Mouse (Mus musculus) thymus, postnatal 4 days (tissue): ENCODE measurements around the gene Kcna2.
A peak's percentile ranks its signal among the peaks of the same experiment; 100 is the strongest.

ENCODE experiments used
- DNase-seq: peaks from one replicate; pipeline ENCODE4 v3.0.0; 2021

Gene Kcna2

DNA sequence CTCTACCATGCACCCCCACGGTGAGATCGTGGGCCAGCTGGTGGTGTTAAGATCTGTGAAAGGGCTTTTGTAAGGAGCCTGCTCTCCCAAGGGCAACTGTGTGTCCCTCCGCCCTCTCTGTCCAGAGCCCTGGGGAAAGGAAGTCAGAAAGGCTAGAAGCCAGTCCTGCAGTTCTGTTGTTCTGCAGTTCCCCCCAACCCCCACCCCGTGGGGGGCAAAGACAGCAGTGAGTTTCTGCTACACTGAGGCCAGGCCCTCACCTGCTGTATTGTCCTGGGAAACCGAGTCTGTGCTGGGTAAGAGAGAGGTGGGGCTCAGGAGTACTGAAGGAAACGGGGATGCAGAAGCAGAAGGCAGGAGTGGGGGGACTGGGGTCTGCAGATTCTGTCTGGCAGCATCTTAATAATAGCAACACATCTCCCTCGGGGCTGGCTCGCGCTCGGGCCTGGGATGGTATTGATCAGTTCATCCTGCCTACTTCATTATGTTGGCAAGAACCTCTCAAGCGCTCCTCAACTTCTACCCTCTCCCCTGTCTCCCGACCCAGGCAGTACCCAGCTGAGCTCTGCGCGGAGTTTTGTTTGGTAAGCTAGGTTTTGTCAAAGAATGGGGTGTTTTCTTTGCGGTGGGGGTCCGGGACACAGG lies at the start of gene Kcna2:
Gene Kcna2, plus strand, starts transcription at position 336 of the 645 bp plus-strand sequence.
- peak; percentile 51 for DNase-seq

DNA sequence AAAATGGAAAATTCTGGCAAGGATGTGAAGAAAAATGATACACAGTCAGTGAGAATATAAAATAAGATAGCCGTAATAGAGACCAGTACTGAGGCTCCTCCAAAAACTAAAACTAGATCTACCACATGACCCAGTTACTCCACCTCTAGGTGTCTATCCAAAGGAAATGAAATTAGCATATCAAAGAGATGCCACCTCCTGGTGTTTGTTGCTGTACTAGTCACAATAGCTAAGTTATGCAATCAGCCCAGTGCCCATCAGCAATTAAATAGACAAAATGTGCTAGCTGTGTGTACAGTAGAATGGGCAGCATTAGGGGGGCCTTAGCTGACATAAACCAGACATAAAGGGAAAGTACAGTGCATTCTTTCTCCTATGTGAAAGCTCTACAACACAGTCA lies 39.5 kb upstream of the Kcna2 start:
- no peak for DNase-seq

DNA sequence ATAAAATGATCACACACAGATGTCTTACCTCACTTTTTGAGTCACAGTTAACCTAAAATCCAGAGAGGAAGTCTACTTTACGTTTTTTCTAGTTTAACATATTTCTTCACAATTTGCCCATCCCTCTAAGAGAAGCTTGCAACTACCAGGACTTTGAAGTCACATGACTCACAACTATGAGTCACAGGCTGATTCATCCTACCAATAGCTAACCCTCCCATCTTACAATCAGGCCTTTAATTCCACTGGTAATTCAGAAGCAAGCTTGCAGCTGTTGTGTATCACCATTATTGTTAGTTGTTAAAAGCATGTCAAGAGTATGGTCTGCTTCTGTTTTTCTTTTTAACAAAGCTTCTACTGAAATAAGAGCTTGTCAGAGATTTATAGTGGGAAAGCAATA lies 38.2 kb upstream of the Kcna2 start:
- no peak for DNase-seq

DNA sequence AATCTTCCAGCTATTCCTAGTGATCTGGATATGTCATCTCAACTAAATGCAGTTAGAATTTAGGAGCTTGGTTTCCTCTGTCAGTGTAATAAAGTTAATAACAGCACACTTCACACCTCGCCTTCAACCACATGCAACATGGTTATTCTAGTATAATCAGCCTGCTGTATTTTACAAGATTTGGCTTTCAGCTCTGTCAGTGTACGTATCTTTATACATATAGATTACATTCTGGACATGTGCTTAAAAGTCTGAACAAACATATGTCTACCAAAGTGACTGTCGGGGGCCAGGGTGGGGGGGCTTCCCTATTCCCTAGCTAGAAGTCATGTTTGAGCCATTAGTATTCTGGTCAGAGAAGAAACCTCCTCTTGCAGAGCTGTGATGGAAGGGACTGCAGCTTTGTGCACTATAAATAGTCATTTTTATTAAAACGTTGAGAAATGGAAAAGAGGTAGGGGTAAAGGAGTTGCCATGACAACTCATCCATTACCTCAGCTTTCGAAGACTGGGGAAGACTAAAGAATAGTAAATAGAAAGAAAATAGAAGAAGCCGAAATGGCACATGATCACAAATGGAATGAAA lies 35.3 kb upstream of the Kcna2 start:
- DNase-seq, result no peak

DNA sequence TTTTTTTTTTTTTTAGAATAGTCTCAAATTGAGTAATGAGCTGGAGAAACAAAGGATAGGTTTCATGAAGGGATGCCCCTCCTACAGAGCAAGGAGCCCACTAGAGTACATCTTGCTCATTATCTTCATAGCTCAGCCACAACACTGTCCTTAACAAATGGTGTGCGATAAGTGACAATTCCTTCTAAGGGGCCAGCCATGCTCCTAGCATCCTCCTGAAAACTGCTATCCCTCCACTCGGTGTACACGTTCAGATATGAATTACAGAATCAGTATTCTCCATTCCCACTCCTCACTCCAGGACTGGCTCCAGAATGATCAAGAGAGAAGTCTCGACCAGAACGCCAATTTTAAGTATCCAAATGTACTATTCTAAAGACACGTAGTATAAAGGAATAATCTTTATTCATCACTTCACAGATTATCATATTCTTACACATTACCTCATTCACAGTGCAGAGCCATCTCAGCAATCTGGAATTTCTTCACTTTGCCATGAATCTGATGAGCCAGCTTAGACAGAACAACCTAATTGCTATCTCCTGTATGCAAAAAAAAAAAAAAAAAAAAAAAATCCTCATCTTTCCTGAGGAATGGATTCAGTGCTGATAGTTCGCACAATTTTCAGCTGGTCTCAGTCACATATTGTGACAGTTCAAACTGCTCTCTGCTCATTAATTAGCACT lies 34.6 kb upstream of the Kcna2 start:
- DNase-seq, result no peak

DNA sequence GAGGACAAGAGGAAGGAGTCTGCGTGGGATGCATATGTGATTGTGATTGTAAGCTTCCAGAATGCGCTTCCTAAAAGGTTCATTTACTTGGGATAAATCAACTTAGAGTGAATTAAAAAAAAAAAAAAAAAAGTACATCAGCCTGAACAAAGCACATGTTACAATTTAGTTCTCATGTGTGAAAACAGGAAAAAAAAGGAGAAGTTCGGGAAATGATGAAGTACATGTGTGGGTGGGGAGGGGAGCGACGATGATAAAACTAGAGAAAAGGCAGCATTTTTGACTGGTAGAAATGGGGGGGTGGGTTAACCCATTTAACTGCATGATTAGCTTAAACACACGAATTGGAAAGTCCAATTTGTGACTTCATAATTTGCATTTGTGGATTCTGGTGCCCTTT lies 33.7 kb upstream of the Kcna2 start:
- no peak for DNase-seq

DNA sequence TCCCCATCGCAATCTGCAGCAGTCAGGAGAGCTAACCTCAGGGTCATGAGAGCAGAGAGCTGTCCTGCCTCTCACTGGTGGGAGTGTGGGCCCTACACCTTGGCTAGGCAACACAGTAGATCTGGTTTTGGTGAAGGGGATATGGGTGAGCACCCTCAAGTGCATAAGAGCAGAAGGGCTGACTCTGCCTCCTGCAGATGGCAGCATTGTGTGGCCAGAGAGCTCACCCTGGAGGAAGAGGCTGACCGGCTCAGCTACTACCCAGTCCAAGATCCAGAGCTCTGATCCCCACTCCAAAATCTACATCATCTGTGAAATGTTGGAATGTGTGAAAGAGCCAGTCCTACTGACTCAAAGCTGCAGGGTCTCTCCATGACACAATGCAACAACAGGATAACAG lies 27.1 kb upstream of the Kcna2 start:
- DNase-seq, result peak; percentile 70

DNA sequence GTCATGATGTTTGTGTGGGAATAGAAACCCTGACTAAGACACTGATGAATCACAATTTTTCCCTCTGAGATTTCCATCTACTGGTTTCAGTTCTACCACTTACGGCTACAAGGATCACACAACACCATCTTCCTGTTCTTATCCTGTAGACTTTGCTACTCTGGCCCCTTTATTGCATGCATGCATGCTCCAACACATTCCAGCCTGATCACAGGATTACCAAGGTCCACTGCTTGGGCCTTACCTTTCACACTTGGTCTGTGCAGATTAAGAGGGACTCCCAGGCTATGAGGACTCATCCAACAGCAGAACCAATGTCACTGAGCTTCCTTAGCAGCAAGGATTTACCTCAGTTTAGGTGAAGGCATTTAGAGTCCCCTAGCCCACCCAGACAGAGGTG lies 25.2 kb upstream of the Kcna2 start:
- peak; percentile 6 for DNase-seq

DNA sequence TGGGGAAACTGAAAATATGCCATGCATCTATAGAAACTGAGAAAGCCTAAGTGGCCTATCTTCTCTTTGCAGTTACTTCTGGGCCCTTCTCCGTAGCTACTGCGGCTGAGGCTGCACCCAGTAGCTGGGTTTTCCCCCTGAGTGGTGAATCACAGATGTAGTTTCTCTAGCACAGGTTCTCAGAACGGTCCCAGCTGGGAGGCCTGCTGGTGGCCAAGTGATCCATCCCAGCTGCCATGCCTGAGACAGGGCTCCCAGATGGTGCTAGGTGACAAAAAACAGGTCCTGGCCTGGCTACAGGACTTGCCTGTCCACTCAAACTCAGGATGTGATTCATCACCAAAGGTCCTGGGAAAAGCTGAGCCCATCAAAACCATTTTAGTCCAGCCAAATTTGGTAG lies 24.3 kb upstream of the Kcna2 start:
- peak; percentile 53 for DNase-seq

DNA sequence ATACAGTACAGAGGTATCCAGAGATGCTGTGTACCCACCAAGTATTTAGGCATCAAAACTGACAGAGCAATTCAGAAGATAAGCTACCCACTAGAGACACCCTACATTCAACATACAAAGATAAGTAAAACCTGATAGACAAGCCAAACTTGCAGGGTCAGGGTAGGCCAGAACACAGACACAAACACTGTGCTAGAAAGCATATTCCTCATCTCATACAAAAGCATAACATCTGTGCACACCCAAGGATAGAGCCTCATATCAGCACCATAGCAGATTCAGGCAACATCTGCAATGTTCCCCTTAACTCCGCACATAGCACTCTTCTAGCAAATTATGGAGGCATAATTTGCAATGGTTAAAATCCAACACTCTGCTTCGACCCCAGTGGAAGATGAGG lies 23.8 kb upstream of the Kcna2 start:
- DNase-seq, result peak; percentile 6

DNA sequence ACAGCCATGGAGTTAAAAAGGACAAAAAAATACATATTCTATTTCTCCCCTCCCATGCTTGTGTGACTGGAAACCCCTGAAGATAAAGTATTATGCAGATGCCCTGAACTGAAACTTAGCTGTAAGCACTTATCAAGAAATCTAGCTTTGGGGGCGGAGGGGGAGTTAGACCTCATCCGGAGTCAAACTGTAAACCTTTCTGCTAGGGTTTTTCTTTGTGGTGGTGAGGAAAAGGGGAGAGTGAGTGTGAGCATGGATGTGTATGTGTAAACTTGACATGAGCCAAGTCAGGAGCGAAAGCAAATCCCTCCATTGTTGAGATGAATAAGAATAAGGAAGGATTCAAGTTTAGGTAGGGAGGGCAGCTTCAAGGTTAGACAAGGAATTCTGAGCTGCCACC lies 20.1 kb upstream of the Kcna2 start:
- DNase-seq, result peak; percentile 63

DNA sequence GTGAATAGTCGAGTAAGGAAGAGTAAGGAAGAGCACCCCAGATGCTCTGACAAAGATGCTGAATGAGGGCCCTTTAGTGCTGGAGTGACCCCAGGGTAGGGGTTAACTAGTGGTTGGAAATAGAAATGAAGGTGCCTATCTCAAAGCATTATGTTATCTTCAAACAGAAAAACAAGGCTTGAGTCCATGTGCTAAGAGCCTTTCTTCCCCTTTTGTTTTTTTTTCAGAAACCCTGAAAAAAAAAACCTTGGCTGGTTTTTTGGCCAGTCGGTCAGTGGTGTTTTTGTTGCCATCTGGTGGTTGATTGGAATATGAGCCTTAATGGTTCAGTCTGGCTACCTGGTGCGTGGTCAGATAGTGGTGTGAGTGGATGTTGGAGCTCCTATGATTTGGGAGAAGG lies 19.7 kb upstream of the Kcna2 start:
- no peak for DNase-seq

DNA sequence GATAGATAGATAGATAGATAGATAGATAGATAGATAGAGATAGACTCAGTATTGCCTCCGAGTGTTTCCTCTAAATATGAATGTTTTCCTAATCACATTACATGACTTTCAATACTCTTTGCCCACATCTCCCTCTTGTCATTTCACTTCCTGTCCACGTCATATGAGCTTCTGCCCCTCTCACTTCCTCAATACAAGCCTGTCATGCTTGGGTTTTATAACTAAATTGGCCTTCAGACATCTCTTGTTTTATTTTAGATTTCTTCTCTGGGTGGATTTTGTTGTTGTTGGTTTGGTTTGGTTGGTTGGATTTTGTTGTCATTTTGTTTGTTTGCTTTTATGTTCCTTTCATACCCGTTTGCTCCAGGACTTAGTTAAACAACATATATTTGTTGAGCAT lies 16.4 kb upstream of the Kcna2 start:
- no peak for DNase-seq

DNA sequence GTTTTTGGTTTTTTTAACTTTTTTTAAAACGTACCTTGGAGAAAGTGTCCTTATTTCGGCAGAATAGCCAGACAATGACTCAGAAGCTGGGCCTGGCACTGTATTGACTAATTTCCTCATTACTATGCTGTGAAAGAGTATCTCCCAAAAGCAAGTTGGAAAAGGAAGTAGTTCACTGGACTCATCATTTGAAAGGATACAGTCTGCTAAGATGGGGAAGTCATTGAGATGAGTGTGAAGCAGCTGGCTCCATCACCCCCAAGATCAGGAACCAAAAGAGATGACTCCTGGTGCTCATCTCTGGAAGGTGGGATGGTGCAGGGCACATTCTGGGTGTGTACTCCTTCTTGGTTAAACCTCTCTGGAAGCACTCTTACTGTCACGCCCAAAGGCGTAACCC lies 13.5 kb upstream of the Kcna2 start:
- no peak for DNase-seq

DNA sequence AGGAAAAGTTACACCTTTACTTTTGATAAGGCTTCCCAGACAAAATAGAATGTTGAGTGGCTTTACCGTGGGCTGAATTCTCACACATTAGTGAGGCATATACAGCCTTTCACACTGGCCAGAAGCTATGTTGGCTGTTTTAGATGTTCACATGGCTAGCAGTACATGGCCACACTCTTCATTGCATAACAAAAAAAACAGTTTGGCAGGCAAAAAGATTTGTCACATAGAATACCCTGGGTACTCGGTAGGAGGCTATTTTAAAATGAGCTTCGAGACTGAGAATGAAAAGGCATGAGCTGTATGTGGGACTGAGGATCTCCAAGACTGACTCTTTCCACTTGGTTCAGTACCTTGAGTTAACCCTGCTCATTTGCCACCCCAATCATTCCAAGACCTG lies 12.1 kb upstream of the Kcna2 start:
- DNase-seq, result no peak

DNA sequence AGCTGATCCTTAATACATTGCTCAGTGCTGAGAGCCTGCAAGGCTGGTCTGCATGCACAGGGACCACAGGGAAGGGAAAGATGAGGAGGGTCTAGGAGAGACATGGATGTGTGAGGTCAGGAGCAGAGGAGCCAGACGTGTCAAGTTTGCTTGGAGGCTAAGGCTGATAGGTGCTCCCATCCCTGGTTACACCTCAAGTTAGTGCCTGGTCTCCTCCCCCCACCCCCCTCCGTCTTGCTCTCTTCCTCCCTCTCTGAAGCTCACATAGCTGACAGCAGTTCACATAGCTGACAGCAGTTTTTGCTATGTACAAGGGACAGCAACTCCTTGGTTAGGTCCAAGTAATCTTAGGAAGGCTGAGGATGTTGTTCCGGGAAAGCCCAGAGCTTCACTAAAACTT lies 11.5 kb upstream of the Kcna2 start:
- peak; percentile 69 for DNase-seq

DNA sequence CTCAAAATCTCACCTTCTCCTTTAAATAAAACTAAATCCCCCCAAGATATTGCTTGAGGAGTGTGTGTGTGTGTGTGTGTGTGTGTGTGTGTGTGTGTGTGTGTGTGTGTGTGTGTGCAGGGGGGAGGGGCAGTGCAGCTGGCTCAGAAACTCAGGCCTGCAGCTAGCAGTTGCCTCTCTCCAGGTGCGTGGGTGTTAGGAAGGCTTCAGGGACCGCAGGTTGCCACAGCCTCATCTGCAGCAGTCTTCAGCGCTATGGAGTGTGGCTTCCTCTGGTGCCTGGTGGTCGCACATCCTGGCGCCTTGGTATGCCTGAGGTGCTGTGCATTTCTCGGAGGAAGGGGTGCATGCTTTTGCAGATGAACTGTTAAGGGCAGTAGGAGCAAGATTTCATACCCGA lies 10.9 kb upstream of the Kcna2 start:
- peak; percentile 88 for DNase-seq

DNA sequence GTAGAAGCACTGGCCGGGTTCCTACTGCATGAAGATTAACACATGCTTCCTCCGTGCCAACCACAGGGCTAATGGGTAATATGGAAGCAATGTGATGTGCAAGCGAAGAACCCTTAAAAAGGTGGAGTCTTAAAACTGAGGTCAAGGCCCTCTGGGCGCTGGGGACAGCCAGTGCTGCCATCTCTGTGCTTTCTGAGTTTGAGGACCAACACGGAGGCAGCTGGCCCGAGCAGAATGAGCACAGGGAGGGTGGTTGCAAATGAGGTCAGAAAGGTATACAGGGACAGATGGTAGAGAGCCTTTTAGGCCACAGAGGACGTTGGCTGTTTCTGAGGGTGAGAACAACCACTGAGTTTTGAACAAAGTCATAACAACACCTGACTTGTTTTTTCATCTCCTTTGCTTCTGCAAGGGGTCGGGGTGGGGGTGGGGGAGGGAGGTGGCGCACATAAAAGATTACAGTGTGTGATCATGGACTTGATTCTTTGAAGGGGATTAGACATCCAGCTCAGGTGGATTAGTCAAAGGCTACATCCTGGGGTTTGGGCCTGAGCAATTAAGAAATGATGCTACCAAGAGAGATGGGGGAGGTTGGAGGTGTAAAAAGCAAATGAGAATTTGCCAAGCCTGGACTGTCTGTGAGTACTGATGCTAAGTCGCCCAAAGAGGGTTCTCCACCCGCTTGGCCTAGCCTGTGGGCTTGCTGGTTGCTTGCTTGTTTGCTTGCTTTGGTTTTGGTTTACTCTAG lies 10.4 kb upstream of the Kcna2 start:
- peak; percentile 72 for DNase-seq

DNA sequence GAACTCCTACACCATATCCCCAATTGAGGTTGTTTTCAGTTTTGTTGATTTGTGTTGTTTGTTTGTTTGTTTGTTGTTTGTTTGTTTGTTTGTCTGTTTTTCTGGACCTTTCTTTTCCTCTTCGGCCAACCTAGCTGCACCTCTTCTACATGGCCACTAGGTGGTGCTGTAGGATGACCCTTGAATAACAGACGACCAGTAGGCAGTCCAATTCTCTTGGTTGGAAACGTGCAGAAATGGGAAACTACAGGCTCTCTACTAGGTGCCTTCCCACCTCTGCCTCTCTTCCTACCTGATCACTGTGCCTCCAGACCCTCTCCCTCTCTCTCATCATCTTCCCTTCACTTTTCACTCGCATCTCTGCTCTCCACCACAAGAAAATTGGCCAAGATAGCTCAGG lies 6.9 kb upstream of the Kcna2 start:
- peak; percentile 57 for DNase-seq

DNA sequence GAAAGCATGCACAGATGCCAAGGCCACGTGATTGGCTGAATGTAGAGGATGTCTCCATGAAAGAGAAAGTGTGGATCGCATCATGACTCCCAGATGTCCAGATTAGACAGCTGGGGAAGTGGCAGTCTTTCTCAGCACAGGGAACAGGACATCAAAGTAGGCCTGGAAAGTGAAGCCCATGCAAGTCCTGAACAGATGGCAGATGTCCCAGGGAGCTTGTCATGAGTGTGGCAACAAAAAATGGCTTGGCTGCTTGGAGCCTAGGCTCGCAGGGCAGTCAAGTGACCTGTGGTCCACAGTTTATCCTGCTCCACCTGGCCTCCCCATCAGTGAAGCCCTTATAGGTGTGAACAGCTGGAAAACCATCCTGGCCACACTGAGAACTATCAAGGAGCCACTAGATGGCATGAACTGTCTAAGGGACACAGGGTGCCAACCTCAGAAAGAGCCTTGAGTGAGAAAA lies 4.6 kb upstream of the Kcna2 start:
- DNase-seq, result peak; percentile 15

DNA sequence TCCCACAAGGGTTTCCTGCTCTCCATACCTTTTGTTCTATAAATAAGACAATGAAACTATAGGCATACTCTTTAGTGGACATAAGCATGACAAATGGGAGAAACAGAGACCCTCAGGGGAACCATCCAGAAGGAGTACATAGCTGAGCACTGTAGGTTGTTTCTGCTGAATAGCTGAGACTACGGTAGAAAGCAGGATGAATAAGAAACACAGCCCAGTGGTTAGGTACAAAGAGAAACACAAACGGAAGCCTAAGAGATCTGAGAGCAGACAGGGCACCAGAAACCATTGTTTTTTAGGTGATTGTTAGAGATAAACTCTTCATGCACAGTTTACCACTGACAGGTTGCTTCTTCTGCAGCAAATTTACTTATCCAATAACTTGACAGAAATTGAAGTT lies 1.1 kb upstream of the Kcna2 start:
- DNase-seq, result no peak

DNA sequence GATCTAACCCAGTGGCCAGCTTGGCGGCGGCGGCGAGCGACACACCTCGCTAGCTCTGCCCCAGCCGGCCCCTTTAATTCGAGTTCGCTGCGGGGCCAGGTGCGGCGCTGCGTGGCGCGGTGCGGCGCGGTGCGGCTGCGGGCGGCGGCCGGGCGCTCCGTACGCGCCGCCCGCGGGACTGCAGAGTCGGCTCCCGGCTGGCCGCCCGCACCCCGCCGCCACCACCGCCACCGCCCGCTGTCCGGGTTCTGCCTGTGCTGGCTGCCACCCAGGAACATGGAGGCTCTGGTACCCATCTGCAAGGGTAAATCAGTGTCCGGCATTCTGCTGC lies 475 bp downstream of the Kcna2 start:
- DNase-seq, result peak; percentile 49

DNA sequence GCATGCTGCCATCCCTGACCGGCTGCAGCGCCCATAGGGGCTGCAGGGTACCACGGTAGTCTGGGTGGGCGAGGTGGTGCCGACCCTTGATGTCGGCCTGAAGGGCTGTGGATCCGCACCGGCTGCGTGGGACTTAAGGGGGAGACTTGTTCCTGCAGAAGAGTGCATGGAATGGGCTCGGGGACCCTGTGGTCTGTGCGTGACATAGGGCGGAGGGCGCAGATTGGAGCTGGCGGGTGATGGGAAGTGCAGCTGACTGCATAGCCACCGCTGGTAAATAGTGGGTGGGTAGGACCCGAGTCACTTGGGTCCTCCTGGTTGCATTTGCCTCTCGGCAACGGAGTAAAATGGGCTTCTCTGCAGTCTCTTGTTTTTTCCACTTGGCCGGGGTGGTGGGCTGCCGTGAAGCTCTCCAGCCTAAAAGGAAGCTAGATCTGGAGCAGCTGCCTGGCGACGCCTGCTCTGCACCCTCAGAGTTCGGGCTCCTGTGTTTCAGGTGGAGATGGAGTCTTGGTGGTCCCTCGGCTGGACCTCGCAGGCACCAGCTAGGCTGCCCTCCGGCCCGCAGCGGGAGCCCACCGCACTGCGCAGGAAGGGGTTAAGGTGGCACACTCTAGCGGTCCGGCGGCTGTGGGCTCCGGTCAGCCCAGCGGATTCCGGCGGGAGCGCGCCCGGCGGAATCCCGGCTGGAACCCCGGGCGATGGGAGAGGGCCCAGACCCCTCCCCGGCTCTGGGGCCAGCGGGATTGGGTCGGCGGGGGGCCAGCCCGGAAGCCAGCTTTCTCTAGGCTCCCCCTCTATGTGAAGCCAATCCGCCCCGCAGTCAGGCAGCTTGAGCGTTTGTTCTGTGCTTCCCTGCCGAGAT lies 1.1 kb downstream of the Kcna2 start:
- DNase-seq, result peak; percentile 64
